Mouse (Mus musculus): ENCODE data around the gene Pigz. TPM values are rescaled to one million over a fixed set of nuclear protein-coding genes. Genes with fewer than 3 reads are reported as not detected.

The Pigz gene
- total and polyA plus RNA-seq, 3 experiments = 0.23 to 0.28 TPM; not detected in 1

GRCm38 (mm10) chr16:31890907-31891306 lies 42.7 kb upstream of the Pigz start:
- no peaks in the 10 kb centered on the region for H3K9me3 ChIP-seq (replicated peaks; ENCODE audit: insufficient read depth, low read length)
- no peak for DNase-seq (ENCODE audit: low read depth, low spot score)
- H3K36me3 ChIP-seq (ENCODE audit: control insufficient read depth in 1 of 2, insufficient read depth in 2 of 2, low read length in 2 of 2) = no peaks in the 10 kb centered on the region
- H3K79me2 ChIP-seq (ENCODE audit: control insufficient read depth, insufficient read depth, low read length, poor library complexity) = no peaks in the 10 kb centered on the region
- H3K4me3 ChIP-seq (ENCODE audit: control insufficient read depth in 1 of 2, insufficient read depth in 1 of 2, low read depth in 2 of 2, low read length in 2 of 2) = no peak overlapping the region
- no peak overlapping the region for H3K27ac ChIP-seq (ENCODE audit: control insufficient read depth, low read depth, low read length)
- H3K9ac ChIP-seq (ENCODE audit: control insufficient read depth, low read depth, low read length, poor library complexity, severe bottlenecking) = no peak overlapping the region
- peaks cover 5 to 6% of the 10 kb centered on the region in 2 experiments; a peak in 3 of 4 replicates for H3K27me3 ChIP-seq (ENCODE audit: control insufficient read depth in 1 of 2, insufficient read depth in 2 of 2, low read length in 2 of 2)
- TF ChIP-seq MEF2A (IDR thresholded peaks at IDR 0.05; ENCODE audit: extremely low read depth, insufficient replicate concordance, low read depth, low read length, poor library complexity, severe bottlenecking) (no peak), ZNF384 (IDR thresholded peaks at IDR 0.05; ENCODE audit: low read depth, low read length) (no peak), SMC3 (IDR thresholded peaks at IDR 0.05; ENCODE audit: low read depth, low read length) (no peak), GATA1 (IDR thresholded peaks at IDR 0.05; ENCODE audit: low read depth, low read length) (no peak), MYB (IDR thresholded peaks at IDR 0.05; ENCODE audit: low read depth, low read length) (no peak), RCOR1 (IDR thresholded peaks at IDR 0.05; ENCODE audit: low read depth, low read length) (no peak), CHD1 (IDR thresholded peaks at IDR 0.05; ENCODE audit: low read depth, low read length) (no peak), ZMIZ1 (IDR thresholded peaks at IDR 0.05; ENCODE audit: low read depth, low read length) (no peak), MAZ (IDR thresholded peaks at IDR 0.05; ENCODE audit: low read depth, low read length) (no peak), UBTF (IDR thresholded peaks at IDR 0.05; ENCODE audit: borderline replicate concordance, insufficient read depth, low read depth, low read length) (no peak), RAD21 (IDR thresholded peaks at IDR 0.05; ENCODE audit: low read depth, low read length) (no peak), BHLHE40 (IDR thresholded peaks at IDR 0.05; ENCODE audit: borderline replicate concordance, low read depth, low read length) (no peak), CHD2 (IDR thresholded peaks at IDR 0.05; ENCODE audit: low read length) (no peak), SIN3A (IDR thresholded peaks at IDR 0.05; ENCODE audit: low read length) (no peak), USF1 (IDR thresholded peaks at IDR 0.05; ENCODE audit: low read depth, low read length) (no peak), MYC (IDR thresholded peaks at IDR 0.05; ENCODE audit: low read depth, low read length) (no peak), TAL1 (IDR thresholded peaks at IDR 0.05; ENCODE audit: low read length) (no peak), MAX (IDR thresholded peaks at IDR 0.05; ENCODE audit: low read length) (no peak), ZKSCAN1 (IDR thresholded peaks at IDR 0.05; ENCODE audit: low read depth, low read length) (no peak), HCFC1 (IDR thresholded peaks at IDR 0.05; ENCODE audit: low read depth, low read length) (no peak)
- H3K4me1 ChIP-seq (ENCODE audit: control insufficient read depth in 1 of 2, insufficient read depth in 2 of 2, low read length in 2 of 2) = no peaks in the 10 kb centered on the region

- no peak overlapping the region for H3K27ac ChIP-seq (ENCODE audit: control insufficient read depth, low read depth, low read length)
- H3K4me3 ChIP-seq (ENCODE audit: control insufficient read depth in 1 of 2, insufficient read depth in 1 of 2, low read depth in 2 of 2, low read length in 2 of 2) = no peak overlapping the region
- no peak for DNase-seq (ENCODE audit: low read depth, low spot score)
- H3K4me1 ChIP-seq (ENCODE audit: control insufficient read depth in 1 of 2, insufficient read depth in 2 of 2, low read length in 2 of 2) = no peaks in the 10 kb centered on the region
- no peaks in the 10 kb centered on the region for H3K9me3 ChIP-seq (replicated peaks; ENCODE audit: insufficient read depth, low read length)
- no peak overlapping the region for H3K9ac ChIP-seq (ENCODE audit: control insufficient read depth, low read depth, low read length, poor library complexity, severe bottlenecking)
- no peaks in the 10 kb centered on the region for H3K79me2 ChIP-seq (ENCODE audit: control insufficient read depth, insufficient read depth, low read length, poor library complexity)
- no peaks in the 10 kb centered on the region for H3K36me3 ChIP-seq (ENCODE audit: control insufficient read depth in 1 of 2, insufficient read depth in 2 of 2, low read length in 2 of 2)
- H3K27me3 ChIP-seq (ENCODE audit: control insufficient read depth in 1 of 2, insufficient read depth in 2 of 2, low read length in 2 of 2) = peaks cover 0 to 3% of the 10 kb centered on the region in 2 experiments; a peak in 3 of 4 replicates
- TF ChIP-seq USF2 (IDR thresholded peaks at IDR 0.05; ENCODE audit: borderline replicate concordance in 1 of 2, insufficient read depth in 1 of 2, low read depth in 1 of 2, low read length in 2 of 2) (no peak), RCOR1 (IDR thresholded peaks at IDR 0.05; ENCODE audit: low read depth, low read length) (no peak), KAT2A (conservative IDR thresholded peaks at IDR 0.05; ENCODE audit: low read depth, low read length) (no peak), MEF2A (IDR thresholded peaks at IDR 0.05; ENCODE audit: extremely low read depth, insufficient replicate concordance, low read depth, low read length, poor library complexity, severe bottlenecking) (no peak), HCFC1 (IDR thresholded peaks at IDR 0.05; ENCODE audit: low read depth, low read length) (no peak), ZMIZ1 (IDR thresholded peaks at IDR 0.05; ENCODE audit: low read depth, low read length) (no peak), E2F4 (IDR thresholded peaks at IDR 0.05; ENCODE audit: borderline replicate concordance, low read depth, low read length) (no peak), MXI1 (IDR thresholded peaks at IDR 0.05; ENCODE audit: low read depth, low read length) (no peak), JUND (IDR thresholded peaks at IDR 0.05; ENCODE audit: low read depth, low read length) (no peak), POLR2A (IDR thresholded peaks at IDR 0.05; ENCODE audit: control insufficient read depth in 1 of 2, insufficient read depth in 1 of 2, low read depth in 1 of 2, low read length in 2 of 2, poor library complexity in 1 of 2) (no peak), UBTF (IDR thresholded peaks at IDR 0.05; ENCODE audit: borderline replicate concordance, insufficient read depth, low read depth, low read length) (no peak), RAD21 (IDR thresholded peaks at IDR 0.05; ENCODE audit: low read depth, low read length) (no peak), ZC3H11A (IDR thresholded peaks at IDR 0.05; ENCODE audit: low read depth, low read length) (no peak), CTCF (IDR thresholded peaks at IDR 0.05 in 2 of 3, conservative IDR thresholded peaks at IDR 0.05 in 1 of 3; ENCODE audit: control insufficient read depth in 1 of 3, insufficient read depth in 1 of 3, low read depth in 2 of 3, low read length in 3 of 3, poor library complexity in 1 of 3, severe bottlenecking in 1 of 3) (no peak), TCF12 (IDR thresholded peaks at IDR 0.05; ENCODE audit: low read depth, low read length) (no peak), ETS1 (IDR thresholded peaks at IDR 0.05; ENCODE audit: low read depth, low read length) (no peak)
These were observed 40.1 kb upstream of the Pigz start for GRCm38 (mm10) chr16:31893396-31894141.

Measured in MEL (cell line).